Mouse (Mus musculus): ENCODE measurements around the gene Snrnp48. TPM values are rescaled to one million over a fixed set of nuclear protein-coding genes. Genes with fewer than 3 reads are reported as not detected.

Snrnp48 gene
- polyA plus RNA-seq, 1 experiment = 16.0 TPM

- no peaks in the 10 kb centered on the region for H3K27me3 ChIP-seq (ENCODE audit: control insufficient read depth, insufficient read depth, low read length)
- no peak overlapping the region for H3K27ac ChIP-seq (ENCODE audit: control insufficient read depth, insufficient read depth, low read depth, low read length)
- H3K4me1 ChIP-seq (ENCODE audit: control insufficient read depth, insufficient read depth, low read length) = no peaks in the 10 kb centered on the region
- TF ChIP-seq CTCF (IDR thresholded peaks at IDR 0.05; ENCODE audit: control insufficient read depth, insufficient read depth, insufficient replicate concordance, low read depth, low read length) (no peak), POLR2A (IDR thresholded peaks at IDR 0.05; ENCODE audit: control insufficient read depth, low read depth, low read length) (no peak)
- H3K4me3 ChIP-seq (ENCODE audit: control insufficient read depth, low read depth, low read length) = no peak overlapping the region
- 0 out of 2 replicates have a peak, but pooled peaks cover 1% of the 10 kb centered on the region for H3K36me3 ChIP-seq (ENCODE audit: control insufficient read depth, insufficient read depth, low read length)
Observed at GRCm38 (mm10) chr13:38230177-38230821, 25.6 kb downstream of the Snrnp48 start.

GRCm38 (mm10) chr13:38232411-38232810 is 27.7 kb downstream of the Snrnp48 start:
- Histone ChIP-seq H3K4me3 (ENCODE audit: control insufficient read depth, low read depth, low read length) (no peak overlapping the region), H3K27me3 (ENCODE audit: control insufficient read depth, insufficient read depth, low read length) (no peaks in the 10 kb centered on the region), H3K27ac (ENCODE audit: control insufficient read depth, insufficient read depth, low read depth, low read length) (no peak overlapping the region), H3K36me3 (ENCODE audit: control insufficient read depth, insufficient read depth, low read length) (no peaks in the 10 kb centered on the region), H3K4me1 (ENCODE audit: control insufficient read depth, insufficient read depth, low read length) (no peaks in the 10 kb centered on the region)
- TF ChIP-seq POLR2A (IDR thresholded peaks at IDR 0.05; ENCODE audit: control insufficient read depth, low read depth, low read length) (no peak), CTCF (IDR thresholded peaks at IDR 0.05; ENCODE audit: control insufficient read depth, insufficient read depth, insufficient replicate concordance, low read depth, low read length) (no peak)

DNA sequence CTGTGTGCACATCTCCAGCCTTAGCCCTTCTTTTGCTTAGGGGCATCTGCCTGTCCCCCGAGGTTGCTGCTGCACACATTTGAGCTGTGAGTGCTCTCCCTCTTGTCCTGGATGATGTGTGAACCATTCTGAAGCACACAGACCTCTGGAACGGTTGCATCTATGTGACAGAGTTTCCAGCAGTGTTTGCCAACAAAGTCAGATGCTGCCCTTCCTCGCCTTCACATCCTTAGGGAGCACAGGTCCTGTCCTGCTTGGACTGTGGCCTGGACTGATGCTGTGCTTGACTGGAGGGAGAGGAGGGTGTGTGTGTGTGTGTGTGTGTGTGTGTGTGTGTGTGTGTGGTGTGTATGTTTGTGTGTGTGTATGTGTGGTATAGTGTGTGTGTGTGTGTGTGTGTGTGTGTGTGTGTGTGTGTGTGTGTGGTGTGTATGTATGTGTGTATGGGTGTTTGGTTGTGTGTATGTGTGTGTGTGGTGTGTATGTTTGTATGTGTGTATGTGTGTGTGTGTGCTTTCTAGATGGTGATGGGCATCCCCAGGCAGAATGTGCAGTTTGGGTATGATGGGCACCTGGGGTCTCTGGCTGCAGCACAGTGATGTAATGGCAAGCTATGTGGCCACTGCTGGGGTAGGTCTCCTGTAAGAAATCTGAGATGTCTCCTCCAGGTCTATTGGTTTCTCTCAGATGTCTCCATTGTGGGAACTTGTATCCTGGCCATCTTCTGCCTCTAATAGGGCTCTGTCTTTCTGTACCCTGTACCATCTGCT is 28.3 kb downstream of the Snrnp48 start:
- Histone ChIP-seq H3K4me3 (ENCODE audit: control insufficient read depth, low read depth, low read length) (no peak overlapping the region), H3K36me3 (ENCODE audit: control insufficient read depth, insufficient read depth, low read length) (no peaks in the 10 kb centered on the region), H3K4me1 (ENCODE audit: control insufficient read depth, insufficient read depth, low read length) (no peaks in the 10 kb centered on the region), H3K27ac (ENCODE audit: control insufficient read depth, insufficient read depth, low read depth, low read length) (no peak overlapping the region), H3K27me3 (ENCODE audit: control insufficient read depth, insufficient read depth, low read length) (no peaks in the 10 kb centered on the region)
- TF ChIP-seq CTCF (IDR thresholded peaks at IDR 0.05; ENCODE audit: control insufficient read depth, insufficient read depth, insufficient replicate concordance, low read depth, low read length) (no peak), POLR2A (IDR thresholded peaks at IDR 0.05; ENCODE audit: control insufficient read depth, low read depth, low read length) (no peak)

GRCm38 (mm10) chr13:38234651-38235050 is 29.9 kb downstream of the Snrnp48 start:
- Histone ChIP-seq H3K4me1 (ENCODE audit: control insufficient read depth, insufficient read depth, low read length) (no peaks in the 10 kb centered on the region), H3K27me3 (ENCODE audit: control insufficient read depth, insufficient read depth, low read length) (no peaks in the 10 kb centered on the region), H3K36me3 (ENCODE audit: control insufficient read depth, insufficient read depth, low read length) (no peaks in the 10 kb centered on the region), H3K4me3 (ENCODE audit: control insufficient read depth, low read depth, low read length) (no peak overlapping the region), H3K27ac (ENCODE audit: control insufficient read depth, insufficient read depth, low read depth, low read length) (no peak overlapping the region)
- TF ChIP-seq POLR2A (IDR thresholded peaks at IDR 0.05; ENCODE audit: control insufficient read depth, low read depth, low read length) (no peak), CTCF (IDR thresholded peaks at IDR 0.05; ENCODE audit: control insufficient read depth, insufficient read depth, insufficient replicate concordance, low read depth, low read length) (no peak)

DNA sequence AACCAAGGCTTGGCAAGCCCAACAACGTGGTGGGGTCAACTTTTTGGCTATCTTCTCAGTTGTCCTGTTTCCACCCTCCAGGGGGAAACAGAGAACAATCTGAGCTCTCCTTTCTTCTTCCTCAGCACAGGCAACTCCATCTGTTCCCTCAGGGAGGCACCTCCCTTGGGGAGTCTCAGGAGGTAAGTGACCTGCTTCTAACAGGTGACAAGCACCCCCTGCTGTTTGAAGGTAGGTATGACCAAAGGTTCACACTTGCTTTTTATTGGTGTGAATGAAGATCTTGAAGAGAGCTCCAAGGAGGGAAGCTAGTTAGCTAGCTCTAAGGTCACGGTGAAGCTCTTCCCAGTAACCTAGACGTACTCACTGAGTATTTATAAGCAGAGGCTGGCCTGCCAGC is 30.6 kb downstream of the Snrnp48 start:
- Histone ChIP-seq H3K27me3 (ENCODE audit: control insufficient read depth, insufficient read depth, low read length) (no peaks in the 10 kb centered on the region), H3K4me3 (ENCODE audit: control insufficient read depth, low read depth, low read length) (no peak overlapping the region), H3K4me1 (ENCODE audit: control insufficient read depth, insufficient read depth, low read length) (no peaks in the 10 kb centered on the region), H3K27ac (ENCODE audit: control insufficient read depth, insufficient read depth, low read depth, low read length) (no peak overlapping the region), H3K36me3 (ENCODE audit: control insufficient read depth, insufficient read depth, low read length) (no peaks in the 10 kb centered on the region)
- TF ChIP-seq CTCF (IDR thresholded peaks at IDR 0.05; ENCODE audit: control insufficient read depth, insufficient read depth, insufficient replicate concordance, low read depth, low read length) (no peak), POLR2A (IDR thresholded peaks at IDR 0.05; ENCODE audit: control insufficient read depth, low read depth, low read length) (no peak)

- H3K4me1 ChIP-seq (ENCODE audit: control insufficient read depth, insufficient read depth, low read length) = no peaks in the 10 kb centered on the region
- no peak overlapping the region for H3K27ac ChIP-seq (ENCODE audit: control insufficient read depth, insufficient read depth, low read depth, low read length)
- H3K36me3 ChIP-seq (ENCODE audit: control insufficient read depth, insufficient read depth, low read length) = no peaks in the 10 kb centered on the region
- no peaks in the 10 kb centered on the region for H3K27me3 ChIP-seq (ENCODE audit: control insufficient read depth, insufficient read depth, low read length)
- TF ChIP-seq CTCF (IDR thresholded peaks at IDR 0.05; ENCODE audit: control insufficient read depth, insufficient read depth, insufficient replicate concordance, low read depth, low read length) (no peak), POLR2A (IDR thresholded peaks at IDR 0.05; ENCODE audit: control insufficient read depth, low read depth, low read length) (no peak)
- H3K4me3 ChIP-seq (ENCODE audit: control insufficient read depth, low read depth, low read length) = no peak overlapping the region
Observed at GRCm38 (mm10) chr13:38248151-38248550, 43.4 kb downstream of the Snrnp48 start.

GRCm38 (mm10) chr13:38251226-38251625 is 46.5 kb downstream of the Snrnp48 start:
- Histone ChIP-seq H3K27me3 (ENCODE audit: control insufficient read depth, insufficient read depth, low read length) (no peaks in the 10 kb centered on the region), H3K4me1 (ENCODE audit: control insufficient read depth, insufficient read depth, low read length) (no peaks in the 10 kb centered on the region), H3K36me3 (ENCODE audit: control insufficient read depth, insufficient read depth, low read length) (no peaks in the 10 kb centered on the region), H3K4me3 (ENCODE audit: control insufficient read depth, low read depth, low read length) (no peak overlapping the region), H3K27ac (ENCODE audit: control insufficient read depth, insufficient read depth, low read depth, low read length) (no peak overlapping the region)
- no peak for TF ChIP-seq CTCF (IDR thresholded peaks at IDR 0.05; ENCODE audit: control insufficient read depth, insufficient read depth, insufficient replicate concordance, low read depth, low read length)
- TF ChIP-seq POLR2A (IDR thresholded peaks at IDR 0.05; ENCODE audit: control insufficient read depth, low read depth, low read length) = no peak

Measured in testis, adult 2 months (tissue).